Mouse (Mus musculus) kidney, postnatal 10 days (tissue): Measurements from ENCODE around the gene Crnkl1.
"Not testable (repeated sequence)": the region's sequence is repeated elsewhere in the genome, so short reads cannot be mapped to it uniquely, and the experiment has no call there.

Experiments
- DNase-seq: peaks from one replicate; pipeline ENCODE4 v3.0.0; 2021; ENCODE audit warnings: mixed read lengths

Crnkl1 gene

DNA sequence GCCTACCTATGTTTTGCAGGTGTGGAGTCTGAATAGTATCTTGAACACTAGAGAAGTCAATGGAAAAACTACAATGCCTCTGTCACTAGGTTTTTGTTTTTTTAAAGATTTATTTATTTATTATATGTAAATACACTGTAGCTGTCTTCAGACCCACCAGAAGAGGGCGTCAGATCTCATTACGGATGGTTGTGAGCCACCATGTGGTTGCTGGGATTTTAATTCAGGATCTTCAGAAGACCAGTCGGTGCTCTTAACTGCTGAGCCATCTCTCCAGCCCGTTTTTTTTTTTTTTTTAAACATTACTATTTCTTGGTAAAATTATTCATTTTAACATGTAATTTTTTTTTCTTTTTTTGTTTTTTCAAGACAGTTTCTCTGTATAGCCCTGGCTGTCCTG, 28.9 kb downstream of the Crnkl1 start:
- not testable (repeated sequence) for DNase-seq

DNA sequence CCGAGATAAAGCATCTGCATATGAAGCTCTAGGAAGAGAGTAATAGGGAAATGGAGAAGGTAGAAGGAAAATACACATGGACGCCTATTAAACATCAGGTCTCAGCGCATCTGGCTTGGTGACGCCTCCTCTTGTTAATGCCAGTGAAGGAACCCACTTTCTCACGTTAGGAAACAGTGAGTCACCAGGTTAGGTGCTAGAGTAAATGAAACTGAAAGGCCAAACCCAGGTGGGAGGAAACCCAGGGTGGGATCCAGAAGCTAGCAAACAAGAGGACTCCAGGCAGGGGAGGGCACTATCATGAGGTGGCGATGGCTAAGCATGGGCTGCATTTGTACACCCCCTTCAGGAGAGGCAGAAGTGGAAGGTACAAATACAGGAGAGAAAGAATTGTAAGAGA, 29.7 kb downstream of the Crnkl1 start:
- DNase-seq, result no peak

DNA sequence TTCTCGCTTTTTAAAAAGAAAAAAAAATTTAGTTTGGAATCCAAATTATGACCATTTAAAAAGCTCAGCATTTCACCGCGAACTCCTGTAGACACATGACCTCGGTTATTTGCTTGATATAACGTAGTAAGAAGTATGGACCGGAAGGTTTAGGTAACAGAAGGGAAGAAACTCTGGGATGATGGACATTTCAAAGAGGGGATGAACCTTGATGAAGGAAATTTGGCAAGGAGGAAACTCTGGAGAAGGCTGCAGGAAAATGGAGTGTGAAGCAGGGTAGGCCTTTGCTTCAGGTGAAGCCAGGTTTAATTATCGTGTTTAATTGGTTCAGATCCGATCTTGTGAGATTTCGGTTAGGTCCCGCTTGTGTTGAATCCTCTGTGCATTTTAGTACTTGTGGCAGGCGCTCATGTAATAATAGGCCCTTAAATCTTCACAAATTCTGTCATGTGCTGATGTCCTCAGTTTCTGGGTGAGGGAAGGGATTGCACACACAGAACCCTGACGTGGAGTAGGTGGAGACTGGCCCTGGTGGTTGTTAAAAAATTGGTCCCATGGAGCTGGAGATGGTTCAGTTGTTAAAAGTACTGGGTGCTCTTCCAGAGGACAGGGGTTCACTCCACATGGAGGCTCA, 30.7 kb downstream of the Crnkl1 start:
- no peak for DNase-seq

DNA sequence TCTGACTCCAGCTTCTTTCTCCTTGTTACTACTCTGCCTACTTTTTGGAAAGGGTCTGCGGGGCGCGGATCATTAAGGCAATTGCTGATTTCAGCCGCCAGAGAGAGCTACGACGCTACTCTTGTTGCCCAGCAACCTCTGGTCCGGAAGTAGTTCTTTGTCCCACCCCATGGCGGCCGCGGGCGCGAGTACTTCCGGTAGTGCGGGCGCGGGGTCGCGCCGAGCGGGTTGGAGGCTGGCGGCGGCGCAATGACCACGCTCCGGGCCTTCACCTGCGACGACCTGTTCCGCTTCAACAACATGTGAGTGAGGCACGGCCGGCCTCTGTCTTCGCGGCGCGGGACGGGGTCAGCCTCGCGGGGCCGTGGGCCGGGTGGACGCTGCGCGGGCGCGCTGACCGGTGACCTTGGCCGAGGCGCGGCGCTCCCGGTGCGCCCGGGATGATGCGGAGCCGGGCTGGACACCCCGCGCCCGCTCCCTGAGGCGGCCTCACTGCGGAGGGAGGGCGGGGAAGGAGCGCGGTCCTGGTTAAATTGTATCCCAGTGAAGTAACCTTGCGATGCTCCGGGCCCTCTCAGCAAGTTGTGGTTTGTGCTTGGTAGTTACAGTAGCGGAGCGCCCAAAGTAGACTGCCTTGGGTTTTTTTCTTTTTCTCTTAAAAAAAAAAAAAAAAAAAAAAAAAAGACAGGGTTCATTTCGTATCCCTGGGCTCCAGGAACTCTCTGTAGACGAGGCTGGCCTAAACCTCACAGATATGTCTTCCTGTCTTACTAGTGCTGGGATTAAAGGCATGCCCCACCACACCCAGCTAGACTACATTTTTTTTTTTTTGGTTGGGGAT, 31.5 kb downstream of the Crnkl1 start:
- peak; percentile 94 for DNase-seq

DNA sequence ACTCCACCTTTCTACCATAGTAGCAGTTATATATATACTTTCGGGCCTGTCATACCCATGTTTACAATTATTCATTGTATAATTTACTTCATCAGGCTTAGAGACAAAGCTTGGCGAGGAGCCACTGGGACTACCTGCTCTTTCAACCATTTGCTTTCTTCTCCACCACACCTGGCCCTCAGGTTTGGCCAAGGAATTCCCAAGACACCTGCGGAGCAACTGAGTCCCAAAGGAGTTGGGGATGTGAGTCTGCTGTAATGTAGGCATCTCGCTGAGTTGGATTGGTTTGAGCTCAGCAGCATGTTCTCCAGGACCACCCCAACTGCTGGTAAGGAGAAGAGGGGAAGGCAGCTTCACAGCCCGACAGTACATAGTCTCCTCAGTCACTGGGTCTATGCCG, 33.0 kb downstream of the Crnkl1 start, which contains the start of gene Naa20:
Naa20 (plus strand) TSS at position 239 of the 400 bp plus-strand sequence.
- DNase-seq, result no peak

DNA sequence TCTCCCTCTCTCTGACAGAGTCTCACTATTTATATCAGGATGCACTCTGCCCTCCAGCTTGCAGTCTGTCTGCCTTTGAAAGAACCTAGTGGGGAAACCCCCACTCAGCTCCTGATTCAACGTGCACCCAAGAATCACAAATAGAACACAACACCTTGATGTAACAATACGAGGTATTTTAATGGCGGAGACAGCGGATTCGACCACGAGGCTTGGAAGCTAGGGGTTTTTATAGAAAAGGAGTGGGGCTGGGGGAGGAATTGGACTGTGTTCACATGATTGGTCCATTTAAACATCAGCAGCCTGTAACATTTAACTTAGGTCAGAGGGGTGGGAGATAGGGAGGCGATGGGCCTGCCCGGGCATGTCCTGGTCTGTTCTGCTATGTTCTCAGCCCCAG, 34.5 kb downstream of the Crnkl1 start:
- DNase-seq, result not testable (repeated sequence)

DNA sequence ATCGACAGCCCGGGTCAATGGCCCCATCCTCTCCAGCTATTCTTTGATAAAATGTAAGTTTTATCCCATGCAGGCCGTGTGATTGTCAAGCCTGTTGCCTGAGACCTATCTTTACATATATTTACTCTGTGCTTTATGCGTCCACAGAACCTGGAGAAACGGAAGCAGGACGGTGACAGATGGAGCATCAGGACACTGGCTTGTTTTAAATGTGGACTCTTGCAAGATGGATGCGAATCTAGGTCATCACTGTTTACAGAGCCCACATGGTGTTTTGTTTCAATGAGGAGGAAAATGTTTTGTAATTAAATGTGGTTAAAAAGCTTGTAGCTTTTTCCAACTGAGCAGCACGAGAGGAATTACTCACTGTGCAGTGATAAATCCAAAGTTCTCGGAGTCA, 36.7 kb downstream of the Crnkl1 start:
- no peak for DNase-seq

DNA sequence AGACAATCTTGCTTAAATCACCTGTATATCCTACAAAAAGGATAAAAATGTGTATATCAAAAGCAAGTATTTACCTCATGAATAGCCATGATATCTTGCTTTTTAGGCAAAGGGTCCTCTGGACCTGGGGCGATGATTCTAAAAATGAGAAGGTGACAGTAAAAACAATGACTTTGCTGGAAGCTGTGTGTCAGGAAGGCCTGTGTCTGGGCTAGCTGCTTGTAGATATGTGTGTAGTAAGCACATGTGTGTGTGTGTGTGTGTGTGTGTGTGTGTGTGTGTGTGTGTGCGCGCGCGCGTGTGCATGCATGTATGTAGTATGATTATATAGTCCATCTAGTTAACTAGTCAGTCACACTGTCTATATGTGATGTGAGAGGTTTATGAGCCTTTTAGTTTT, 41.1 kb downstream of the Crnkl1 start:
- no peak for DNase-seq

DNA sequence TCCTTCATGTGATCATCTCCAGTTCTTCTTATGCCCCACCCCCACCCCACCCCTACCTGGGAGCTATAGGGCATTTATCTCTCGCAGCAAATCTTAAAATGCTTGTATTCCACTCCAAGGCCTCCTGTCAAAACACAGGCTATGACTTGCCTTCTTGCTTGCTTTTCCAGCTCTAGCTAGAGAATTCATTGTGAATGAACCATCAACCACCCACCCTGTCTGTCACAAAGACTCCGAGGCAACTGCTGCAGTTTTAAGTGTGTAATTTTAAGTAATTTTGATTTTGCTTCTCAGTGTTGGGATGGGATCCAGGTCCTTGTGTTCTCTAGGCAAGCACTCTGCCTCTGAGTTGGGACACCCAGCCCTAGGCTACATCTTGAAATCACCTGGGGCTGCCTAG, 44.2 kb downstream of the Crnkl1 start:
- DNase-seq, result no peak

DNA sequence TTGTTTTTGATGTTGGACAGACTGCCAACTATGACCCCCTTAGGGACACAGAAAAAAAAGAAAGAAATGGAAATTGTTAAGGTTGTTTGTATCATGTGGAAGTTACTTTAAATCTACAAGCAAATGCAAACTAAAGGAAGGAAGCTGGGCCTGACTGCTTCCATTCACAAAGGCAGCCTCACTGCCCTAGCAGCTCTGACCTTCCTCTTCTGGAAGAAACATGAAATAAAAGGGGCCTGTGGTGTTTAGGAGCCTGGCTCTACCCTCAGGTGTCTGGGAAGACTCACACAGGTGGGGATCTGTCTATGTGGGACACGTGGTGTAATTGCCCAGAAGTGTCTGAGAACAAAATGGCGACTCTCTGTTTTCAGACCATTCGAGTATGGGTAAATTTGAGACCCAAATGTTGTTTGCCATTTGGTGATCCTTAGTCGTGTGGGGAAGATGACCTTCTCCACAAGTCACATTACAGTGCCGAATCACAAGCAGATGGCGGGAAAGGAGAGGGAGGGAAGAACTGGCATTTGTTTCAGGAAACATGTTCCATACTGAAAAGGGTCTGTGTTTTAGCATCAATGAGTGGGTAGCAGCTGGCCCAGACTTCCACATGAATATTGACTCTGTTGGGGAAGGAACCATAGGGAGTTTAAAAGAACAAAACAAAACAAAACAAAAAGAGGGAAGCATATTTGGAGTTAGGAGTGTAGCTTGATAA, 45.9 kb downstream of the Crnkl1 start:
- DNase-seq, result no peak

DNA sequence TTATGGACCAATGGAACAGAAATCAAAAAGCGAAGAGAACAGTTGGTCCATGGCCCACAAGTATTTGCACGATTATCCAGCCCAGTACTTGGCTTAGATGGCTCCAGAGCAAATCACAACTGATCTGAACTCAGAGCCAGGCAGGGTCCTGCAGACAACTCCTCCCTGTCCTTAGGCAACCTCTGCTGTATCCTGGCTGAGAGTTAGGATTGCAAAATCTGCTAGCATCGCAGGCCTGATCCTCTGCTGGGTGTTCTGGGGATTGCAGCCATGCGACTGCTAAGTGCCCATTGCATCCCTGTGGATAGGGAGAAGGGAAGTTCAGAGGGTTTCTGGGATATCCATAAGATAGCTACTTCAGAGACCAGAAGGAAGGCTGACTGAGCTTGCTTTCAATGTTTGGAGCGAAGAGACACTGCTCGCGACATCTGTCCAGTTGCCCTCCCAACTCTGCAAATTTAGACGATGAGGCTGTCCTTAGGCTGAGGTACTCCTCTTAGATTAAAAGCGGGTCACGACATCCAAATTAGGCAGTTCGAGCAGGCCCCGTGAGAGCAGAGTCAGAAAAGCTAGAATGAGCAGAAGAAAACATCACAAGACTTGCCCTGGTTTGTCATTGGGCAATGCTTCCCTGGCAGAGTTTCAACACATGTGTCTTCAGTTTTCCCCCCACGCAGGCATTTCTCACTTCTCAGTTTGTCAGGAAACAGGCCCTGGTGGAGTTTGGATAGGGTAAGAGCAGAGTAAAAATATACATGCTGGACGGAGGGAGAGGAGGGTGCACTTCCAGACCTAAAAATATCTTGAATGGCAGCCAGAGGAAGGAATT, 46.7 kb downstream of the Crnkl1 start:
- DNase-seq, result peak; percentile 68

DNA sequence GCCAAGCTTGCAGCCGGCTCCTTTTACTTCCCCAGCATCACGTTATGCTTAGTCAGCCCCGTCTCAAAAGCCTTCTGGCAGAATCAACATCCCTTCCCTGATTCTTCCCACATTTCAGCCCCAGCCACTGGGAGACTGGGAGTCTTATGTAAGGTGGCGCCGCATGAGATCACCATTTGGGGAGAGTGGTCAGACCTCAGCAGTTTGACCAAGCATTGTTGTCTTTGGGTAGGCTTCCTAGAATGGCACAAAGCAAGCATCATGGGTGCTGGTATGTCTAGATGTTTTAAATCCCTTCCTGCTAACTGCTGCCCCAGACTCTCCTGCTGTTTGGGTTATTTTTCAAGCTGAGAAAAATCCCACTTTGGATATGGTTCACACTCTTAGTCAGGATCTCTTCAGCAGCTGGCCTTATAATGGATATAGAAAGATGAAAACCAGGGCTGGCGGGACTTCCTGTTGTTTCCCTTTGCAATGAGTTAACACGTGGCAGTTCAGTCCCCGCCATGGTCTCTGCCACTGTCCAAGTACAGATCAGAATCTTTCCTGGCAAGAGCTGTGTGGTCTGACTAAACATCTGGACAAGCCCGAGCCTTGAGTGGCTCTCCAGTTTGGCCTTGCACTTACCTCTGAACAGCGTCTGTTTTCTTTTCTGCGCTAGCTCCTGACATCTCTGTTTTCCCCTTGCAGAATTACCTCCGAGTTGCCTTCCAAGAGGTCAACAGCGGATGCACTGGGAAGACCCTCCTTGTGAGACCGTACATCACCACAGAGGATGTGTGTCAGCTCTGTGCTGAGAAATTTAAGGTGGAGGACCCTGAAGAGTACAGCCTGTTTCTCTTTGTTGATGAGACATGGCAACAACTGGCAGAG, 49.7 kb downstream of the Crnkl1 start:
- no peak for DNase-seq

DNA sequence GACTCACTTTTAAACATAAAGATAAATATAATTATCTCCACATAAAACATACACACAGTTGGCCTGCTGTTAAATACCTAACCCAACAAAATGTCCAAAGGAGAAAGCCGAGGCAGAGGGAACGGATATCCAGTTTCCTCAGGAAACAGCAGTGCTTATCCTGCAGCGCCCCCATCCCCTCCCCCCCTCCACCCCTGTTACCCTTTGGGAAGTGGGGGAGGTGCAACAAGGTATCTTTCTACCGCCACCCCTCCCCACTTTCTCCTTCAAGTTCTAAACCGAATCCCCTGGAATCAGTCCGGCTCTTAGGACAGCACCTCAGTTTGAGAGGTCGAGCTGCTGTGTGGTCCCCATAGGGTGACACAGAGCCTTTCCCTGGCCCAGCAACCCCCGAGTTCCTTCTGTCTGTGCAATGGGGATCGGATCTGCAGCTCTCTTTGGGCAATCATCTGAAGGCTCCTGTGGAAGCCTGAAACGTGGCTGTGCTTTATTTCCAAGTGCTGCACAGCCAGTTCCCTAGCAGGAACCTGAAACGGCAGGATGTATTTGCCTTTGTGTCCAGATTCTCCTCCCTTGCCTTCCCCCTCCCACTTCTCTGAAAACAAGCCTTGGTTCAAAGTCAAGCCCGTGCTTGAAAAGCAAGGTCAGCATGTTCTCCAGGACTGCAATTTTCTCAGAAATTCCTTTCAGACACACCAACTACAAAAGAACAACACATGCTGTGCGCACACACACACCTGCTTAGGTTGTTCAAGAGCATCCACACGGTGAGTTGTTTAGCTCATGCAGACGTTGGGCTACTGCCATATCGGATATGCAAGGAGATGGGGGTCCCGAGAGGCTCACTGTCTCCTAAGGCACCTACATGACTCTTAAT, 50.5 kb downstream of the Crnkl1 start:
- DNase-seq, result peak; percentile 55

DNA sequence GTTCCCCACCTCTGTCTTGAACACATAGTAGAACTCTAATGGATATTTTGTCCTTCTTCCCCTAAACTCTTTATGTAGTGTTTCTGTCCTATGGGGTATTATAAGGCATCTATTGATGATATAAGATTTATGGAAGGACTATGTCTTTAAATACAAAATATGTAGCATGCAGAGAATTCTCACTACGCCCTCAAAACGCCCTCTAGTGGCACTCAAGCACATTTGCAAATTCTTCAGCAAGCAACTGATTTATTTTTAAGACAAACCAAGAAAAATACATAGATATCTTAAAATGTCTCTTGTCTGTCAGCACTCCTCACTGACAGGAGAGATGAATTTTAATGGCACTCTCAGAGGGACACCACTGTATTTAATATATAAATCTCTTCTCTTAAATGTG, 52.4 kb downstream of the Crnkl1 start:
- no peak for DNase-seq

DNA sequence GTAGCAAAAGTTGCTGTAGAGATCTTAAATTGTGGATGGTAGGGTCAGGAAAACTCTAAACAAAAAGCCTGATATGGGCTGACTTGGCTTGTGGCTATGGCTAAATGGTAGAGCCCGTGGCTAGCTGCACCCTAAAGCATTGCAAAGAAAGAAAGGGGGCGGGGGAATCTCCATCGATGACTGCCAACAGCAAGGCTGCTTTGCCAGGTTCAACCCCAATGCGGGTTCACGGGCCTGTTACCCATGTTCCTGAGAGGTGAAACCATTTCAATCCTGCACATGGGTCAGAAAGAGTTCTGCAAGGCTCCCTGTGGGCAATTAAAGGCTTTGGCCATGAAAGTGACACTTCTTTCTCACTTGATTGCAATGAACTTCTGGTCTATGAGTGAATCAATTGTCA, 52.9 kb downstream of the Crnkl1 start:
- DNase-seq, result no peak

DNA sequence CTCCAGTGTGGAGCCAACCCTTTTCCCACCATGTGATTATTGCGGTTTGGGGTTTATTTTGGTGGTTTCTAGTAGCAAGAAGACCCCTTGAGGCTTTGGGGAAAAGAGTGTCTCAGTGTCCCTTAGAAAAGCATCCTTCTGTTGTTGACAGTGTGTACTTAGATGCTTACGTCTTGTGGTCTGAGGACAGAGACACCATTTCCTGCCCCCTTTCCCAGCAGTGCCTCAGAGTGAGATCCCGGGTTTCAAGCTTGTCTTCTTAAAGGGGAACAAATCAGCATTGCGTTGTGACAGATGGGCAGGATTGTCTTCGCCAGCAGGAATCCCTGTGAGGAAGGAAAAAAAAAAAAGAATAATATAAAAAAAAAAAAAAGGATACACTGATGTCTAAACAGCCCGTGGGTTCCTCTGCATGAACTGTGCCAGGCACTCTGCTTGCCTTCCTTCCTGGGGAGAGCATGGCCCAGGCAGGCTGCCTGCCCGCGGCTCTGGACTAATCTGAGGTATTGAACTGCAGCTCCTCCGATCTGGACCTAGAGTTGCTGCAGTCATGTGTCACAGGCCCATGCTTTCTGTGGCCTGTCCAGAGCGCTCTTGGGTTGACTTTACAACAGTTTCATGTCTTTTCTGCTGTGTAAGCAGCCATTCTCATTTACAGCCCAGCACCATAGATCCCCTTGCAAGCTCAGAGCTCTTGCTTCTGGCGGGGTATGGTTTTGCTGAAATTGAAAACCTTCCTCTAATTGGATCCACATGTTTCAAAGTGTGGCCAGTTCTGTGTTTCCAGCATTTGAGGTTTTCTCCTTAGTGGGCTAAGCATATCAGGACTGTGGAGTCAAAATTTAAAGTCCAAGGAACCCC, 53.7 kb downstream of the Crnkl1 start:
- no peak for DNase-seq

DNA sequence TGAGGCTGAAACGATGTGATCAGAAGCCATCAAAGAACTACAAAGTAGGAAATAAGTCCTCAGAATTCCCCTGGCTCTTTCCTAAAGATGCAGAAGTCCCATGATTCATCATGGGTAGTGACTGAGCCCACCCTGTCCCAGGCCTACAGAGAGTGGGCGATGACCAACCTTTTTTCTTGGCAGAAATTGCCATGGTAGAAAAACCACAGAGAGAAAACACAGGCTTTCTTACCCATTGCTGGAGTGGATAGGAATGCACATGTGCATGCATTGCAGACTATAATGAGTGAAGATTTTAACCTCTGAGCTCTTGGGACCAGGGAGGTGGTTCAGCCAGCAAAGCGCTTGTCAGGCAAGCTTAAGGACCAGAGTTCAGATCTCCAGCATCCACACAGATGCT, 57.6 kb downstream of the Crnkl1 start:
- DNase-seq, result no peak

DNA sequence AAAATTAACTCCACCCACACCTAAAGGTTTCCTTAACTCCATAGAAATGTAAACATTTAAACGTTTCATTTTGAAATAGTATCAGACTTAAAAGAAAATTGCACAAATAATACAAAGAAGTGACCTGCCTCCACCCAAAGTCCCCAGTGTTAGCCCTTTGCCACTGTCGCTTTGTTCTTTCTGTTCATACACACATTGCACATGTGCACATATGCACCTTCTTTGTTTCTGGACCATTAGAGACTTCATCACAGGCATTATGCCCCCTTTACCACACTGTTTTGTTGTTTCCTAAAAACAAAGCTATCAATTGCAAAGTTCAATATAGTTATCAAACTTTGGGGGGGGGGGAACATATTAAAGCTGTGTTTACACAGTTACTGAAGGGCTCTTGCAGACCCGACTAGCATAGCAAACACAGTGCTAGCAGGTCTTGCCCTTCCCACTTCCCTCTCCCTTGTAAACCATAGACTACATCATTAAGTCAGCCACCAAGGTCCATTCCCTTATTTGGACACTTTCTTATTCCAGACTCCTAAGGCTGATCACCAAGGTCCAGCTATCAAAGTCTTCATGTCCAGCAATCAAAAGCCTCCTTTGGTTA, 59.8 kb downstream of the Crnkl1 start:
- DNase-seq, result no peak

DNA sequence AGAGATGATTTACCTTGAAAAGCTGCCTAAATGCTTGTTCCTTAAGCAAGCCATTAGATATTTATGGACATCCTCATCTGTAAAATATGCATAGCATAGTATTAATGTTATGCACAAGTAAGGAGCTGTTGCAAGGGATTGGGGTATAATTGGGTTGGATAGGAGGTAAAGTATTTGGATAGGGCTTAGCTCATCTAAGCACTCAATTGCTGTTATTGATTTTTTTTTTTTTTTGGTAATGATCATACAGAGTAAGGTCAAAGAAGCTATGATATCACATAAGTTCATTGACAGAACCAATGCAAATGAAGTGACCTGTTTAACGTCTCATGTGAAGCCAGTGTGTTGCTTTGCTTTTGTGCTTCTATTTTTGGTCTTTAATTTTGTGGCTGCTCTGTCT, 60.9 kb downstream of the Crnkl1 start:
- DNase-seq, result no peak
